Mouse (Mus musculus): ENCODE results near the gene Fhit. TPM values are rescaled to one million over a fixed set of nuclear protein-coding genes. Genes with fewer than 3 reads are reported as not detected.

The Fhit gene
- polyA plus RNA-seq (2015; fragmentation: Nextera tagmentation; extraction: Ambion mirVana) = 1.5 and 1.6 TPM in 2 replicates

DNA sequence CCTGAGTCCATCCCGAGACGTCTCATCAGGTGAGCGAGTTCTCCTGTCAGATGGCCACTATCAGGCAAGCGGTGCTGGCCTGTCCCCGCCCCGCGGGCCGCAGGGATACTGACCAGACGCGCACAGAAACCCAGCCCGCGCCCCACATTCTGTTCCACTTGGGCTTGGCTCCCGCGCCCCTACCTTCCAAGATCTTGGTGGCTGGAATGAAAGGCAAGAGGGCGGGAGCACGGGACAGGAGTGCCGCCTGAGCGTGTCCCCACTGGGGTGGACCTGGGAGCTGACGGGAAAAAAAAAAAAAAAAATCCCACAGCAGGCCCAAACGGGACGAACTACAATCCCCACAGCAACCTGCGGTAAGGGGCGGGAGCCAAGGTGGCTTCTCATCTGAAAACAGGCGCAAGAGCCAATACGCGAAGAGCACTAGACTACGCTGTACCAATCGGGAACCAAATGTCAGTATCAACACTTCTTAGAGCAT is at the start of gene Fhit:
Fhit (minus strand) TSS at position 285 of the 481 bp plus-strand sequence.
- Histone ChIP-seq H3K4me3 (replicated peaks) (peak within 1 kb of the TSS; percentile 60), H3K4me2 (peak within 1 kb of the TSS; percentile 73), H3K36me3 (no peaks in the 10 kb centered on the region), H3K9ac (peak within 1 kb of the TSS; percentile 50), H3K9me3 (replicated peaks) (no peaks in the 10 kb centered on the region), H3K27me3 (no peaks in the 10 kb centered on the region), H3K4me1 (replicated peaks) (0 out of 2 replicates have a peak, but pooled peaks cover 5% of the 10 kb centered on the region), H3K27ac (no peak within 1 kb of the TSS)
- under 1% methylated on average over 28 of the region's 28 CpGs for WGBS (ENCODE audit: insufficient replicate concordance)
- DNase-seq (peak; percentile 31), ATAC-seq (ENCODE audit: low read depth) (peak; percentile 94)

DNA sequence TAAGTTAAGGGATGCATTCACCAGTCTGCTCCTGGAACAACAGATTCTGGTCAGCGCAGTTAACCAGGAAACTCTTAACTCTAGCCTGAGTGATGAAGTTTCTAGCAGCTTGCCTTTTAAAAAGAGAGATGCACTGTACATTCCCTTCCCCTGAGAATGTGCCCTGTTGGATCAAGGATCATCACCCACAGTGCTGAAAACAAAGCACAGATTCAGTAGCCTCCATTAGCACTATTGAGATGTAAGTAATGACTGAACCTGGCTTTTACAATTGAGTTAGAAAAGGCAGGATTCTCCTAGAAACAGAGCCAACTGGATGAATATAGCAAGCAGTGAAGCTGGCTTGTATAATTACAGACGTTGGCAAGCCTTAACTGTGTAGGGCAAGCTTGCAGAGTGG is 45.0 kb upstream of the Fhit start:
- ATAC-seq (ENCODE audit: low read depth) = no peak
- H3K4me2 ChIP-seq = no peak overlapping the region
- H3K36me3 ChIP-seq = no peaks in the 10 kb centered on the region
- H3K9me3 ChIP-seq (replicated peaks) = no peaks in the 10 kb centered on the region
- H3K4me1 ChIP-seq (replicated peaks) = no peaks in the 10 kb centered on the region
- no peak overlapping the region for H3K4me3 ChIP-seq (replicated peaks)
- DNase-seq = no peak
- H3K27me3 ChIP-seq = no peaks in the 10 kb centered on the region
- no peak overlapping the region for H3K9ac ChIP-seq
- no peak overlapping the region for H3K27ac ChIP-seq
- WGBS (ENCODE audit: insufficient replicate concordance) = 48% methylated on average over 2 of the region's 2 CpGs

DNA sequence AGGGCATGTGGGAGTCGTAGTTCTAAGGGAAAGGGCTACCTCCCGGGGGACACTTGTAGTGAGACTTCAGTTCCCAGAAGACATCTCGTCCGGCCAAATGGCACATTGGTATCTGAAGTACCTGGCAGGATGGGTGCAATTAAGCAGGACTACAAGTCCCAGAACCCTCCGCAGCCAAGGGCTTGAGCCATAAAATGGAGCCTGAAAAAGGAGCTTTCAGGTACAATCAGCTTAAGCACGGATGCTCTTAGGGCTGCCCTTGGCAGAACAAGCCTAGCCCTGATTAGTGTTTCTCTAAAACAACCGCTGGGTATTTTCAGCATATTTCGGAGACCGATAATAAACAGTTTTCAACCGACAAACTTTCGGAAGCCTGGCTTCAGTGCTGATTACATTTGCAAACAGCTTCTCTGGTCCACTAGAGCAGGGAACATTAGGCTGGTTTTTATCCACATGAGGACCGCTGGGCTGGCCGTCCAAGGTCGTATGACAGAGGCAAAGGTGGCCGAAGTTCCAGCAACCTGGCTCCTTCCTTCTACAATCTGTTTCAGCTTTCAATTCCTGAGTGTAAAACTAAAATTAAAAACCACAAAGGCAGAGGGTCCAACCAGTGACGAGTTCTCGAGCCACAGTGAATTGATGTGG is 907 bp downstream of the Fhit start:
- no peaks in the 10 kb centered on the region for H3K9me3 ChIP-seq (replicated peaks)
- peak overlapping the region; percentile 50; the same call in 1 of the 2 replicates for H3K9ac ChIP-seq
- H3K27me3 ChIP-seq = no peaks in the 10 kb centered on the region
- ATAC-seq (ENCODE audit: low read depth) (peak; percentile 60), DNase-seq (no peak)
- H3K36me3 ChIP-seq = no peaks in the 10 kb centered on the region
- 7% methylated on average over 17 of the region's 17 CpGs for WGBS (ENCODE audit: insufficient replicate concordance)
- H3K27ac ChIP-seq = no peak overlapping the region
- H3K4me3 ChIP-seq (replicated peaks) = peak overlapping the region; percentile 60
- H3K4me1 ChIP-seq (replicated peaks) = 0 out of 2 replicates have a peak, but pooled peaks cover 5% of the 10 kb centered on the region
- H3K4me2 ChIP-seq = peak overlapping the region; percentile 73

DNA sequence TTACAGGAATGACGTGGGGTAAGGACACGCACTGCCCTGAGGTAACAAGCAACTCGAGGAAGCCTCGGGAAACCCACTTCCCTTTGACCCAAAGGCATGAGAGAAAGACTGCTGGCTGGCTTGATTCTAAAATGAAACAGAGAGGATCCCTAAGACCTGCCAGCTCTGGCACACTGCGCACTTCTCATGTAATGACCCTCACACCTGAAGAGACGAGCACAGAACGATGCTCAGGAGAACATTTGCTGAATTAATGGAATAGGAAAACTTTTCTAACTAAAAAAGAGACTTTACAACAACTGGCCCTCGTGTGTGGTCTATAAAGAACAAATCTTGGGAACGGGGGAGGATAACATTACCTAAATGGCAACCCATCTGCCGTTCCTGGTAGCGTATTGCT is 2.2 kb downstream of the Fhit start:
- 0 out of 2 replicates have a peak, but pooled peaks cover 5% of the 10 kb centered on the region for H3K4me1 ChIP-seq (replicated peaks)
- H3K27me3 ChIP-seq = no peaks in the 10 kb centered on the region
- no peak overlapping the region for H3K4me3 ChIP-seq (replicated peaks)
- 70% methylated on average over 11 of the region's 11 CpGs for WGBS (ENCODE audit: insufficient replicate concordance)
- H3K36me3 ChIP-seq = no peaks in the 10 kb centered on the region
- no peak overlapping the region for H3K4me2 ChIP-seq
- no peaks in the 10 kb centered on the region for H3K9me3 ChIP-seq (replicated peaks)
- no peak overlapping the region for H3K27ac ChIP-seq
- DNase-seq (no peak), ATAC-seq (ENCODE audit: low read depth) (no peak)
- no peak overlapping the region for H3K9ac ChIP-seq

DNA sequence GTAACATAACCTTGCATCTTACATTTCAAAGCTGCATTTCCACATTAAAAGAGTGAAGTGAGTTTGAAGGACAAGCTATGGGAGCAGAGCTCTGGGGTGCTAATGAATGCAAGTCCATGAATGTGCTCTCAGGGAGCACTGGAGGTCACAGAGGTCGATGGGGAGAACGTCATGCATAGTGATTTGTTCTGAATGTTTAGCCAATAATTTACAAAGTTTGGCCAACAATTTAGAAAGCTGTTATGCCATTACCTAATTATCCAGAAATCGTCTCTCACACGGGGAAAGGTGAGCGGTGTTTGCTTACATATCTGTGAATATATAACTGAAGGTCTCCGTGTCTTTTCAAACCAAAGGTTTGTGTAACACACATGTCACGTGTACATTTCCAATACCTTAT is 2.8 kb downstream of the Fhit start:
- Histone ChIP-seq H3K9me3 (replicated peaks) (no peaks in the 10 kb centered on the region), H3K4me3 (replicated peaks) (no peak overlapping the region), H3K4me2 (no peak overlapping the region), H3K9ac (no peak overlapping the region), H3K27ac (no peak overlapping the region), H3K36me3 (no peaks in the 10 kb centered on the region), H3K4me1 (replicated peaks) (0 out of 2 replicates have a peak, but pooled peaks cover 5% of the 10 kb centered on the region), H3K27me3 (no peaks in the 10 kb centered on the region)
- DNase-seq (no peak), ATAC-seq (ENCODE audit: low read depth) (no peak)
- WGBS (ENCODE audit: insufficient replicate concordance) = 75% methylated on average over 7 of the region's 7 CpGs

DNA sequence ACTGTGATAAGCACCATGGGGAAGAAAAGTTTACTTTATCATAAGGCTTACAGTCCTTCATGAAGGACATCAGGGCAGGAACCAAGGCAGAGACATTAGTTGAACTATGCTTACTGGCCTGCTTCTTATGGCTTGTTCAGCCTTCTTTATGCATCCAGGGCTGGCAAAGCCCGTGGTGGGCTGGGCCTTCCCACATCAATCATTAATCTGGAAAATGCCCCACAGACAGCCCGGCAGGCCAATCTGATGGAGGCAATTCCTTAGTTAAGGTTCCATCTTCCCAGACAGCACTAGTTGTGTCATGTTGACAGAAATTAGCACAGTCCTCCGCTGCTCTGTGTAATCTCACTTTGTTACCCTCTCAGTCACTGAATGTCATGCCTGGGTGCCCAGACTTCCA is 4.1 kb downstream of the Fhit start:
- Histone ChIP-seq H3K4me1 (replicated peaks) (0 out of 2 replicates have a peak, but pooled peaks cover 5% of the 10 kb centered on the region), H3K9me3 (replicated peaks) (no peaks in the 10 kb centered on the region), H3K9ac (no peak overlapping the region), H3K4me2 (no peak overlapping the region), H3K36me3 (no peaks in the 10 kb centered on the region), H3K27ac (no peak overlapping the region), H3K4me3 (replicated peaks) (no peak overlapping the region), H3K27me3 (no peaks in the 10 kb centered on the region)
- no peak for ATAC-seq (ENCODE audit: low read depth)
- WGBS (ENCODE audit: insufficient replicate concordance) = 68% methylated on average over 3 of the region's 3 CpGs
- no peak for DNase-seq

DNA sequence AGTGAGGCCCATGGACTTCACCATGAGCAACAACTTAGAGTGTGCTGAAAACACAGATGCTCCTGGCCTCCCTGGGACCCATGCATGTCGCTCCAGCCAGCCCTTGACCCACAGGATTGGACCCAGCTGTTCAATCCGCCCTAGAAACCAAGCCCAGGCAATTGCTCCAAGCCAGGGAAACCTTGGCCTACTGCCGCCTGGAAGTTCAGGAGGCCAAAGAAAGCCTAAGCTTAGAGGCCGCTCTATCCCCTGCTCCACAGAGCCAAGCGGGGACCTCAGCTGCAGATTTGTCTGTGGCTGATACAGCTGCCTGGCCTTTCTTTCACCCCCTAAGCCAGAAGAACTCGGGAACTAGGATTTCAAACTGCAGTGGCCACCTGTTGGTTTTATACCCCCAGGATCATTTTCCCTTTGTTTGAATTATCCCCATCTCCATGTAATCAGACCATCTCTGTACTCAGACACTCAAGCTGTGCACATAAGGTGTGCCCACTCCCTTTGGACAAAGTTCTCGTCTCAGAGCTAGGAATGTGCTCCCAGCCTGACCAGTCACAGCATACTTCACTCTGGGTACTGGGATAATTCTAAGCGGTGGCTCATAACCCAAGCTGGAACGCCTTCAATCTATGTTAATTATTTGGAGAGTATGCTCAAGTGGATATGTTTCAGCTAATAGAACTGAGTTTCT is 10.1 kb downstream of the Fhit start:
- H3K4me1 ChIP-seq (replicated peaks) = no peaks in the 10 kb centered on the region

DNA sequence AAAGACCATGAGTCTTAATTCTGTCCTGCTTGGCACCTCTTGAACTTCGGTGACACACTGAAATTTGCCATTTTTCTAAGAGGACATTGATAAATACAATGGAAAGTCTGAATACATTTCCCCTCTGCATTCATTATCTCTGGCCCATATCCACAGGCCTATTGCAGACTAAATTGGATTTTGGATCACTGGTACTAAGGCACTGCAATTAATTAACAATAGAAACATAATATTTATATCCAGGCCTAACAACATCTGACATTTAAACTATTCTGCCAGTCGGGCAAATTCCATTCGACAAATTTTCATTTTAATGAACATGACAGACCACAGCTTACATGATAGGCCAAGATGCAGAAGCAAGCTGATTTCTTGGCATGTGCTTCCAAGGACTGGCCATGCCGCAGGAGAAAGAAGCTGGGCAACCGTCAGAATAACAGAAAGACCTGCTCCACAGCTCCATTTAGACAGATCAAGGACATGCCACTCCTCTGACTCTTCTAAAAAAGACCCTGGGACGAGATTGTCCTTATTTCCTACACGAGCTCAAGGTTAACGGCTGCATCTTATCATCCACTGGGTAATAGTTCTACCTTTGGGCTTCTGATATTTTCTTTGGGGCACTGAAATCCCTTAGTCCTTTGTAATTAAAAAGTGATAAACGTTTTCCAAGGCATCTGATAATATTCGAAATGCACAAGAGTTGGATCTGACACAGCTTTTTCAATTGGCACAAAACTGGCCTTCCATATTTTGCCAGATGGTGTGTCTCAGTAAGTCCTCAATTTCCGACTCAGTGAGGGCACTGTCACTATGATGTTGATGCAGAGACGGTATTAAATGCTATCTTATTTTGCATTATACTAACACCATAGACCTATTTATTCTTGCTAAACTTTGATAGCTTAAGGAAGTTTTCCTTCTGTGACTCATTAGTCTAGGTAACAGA is 27.8 kb downstream of the Fhit start:
- WGBS (ENCODE audit: insufficient replicate concordance) = 64% methylated on average over 12 of the region's 12 CpGs
- H3K36me3 ChIP-seq = no peaks in the 10 kb centered on the region
- no peak overlapping the region for H3K9ac ChIP-seq
- no peak overlapping the region for H3K27ac ChIP-seq
- H3K4me3 ChIP-seq (replicated peaks) = no peak overlapping the region
- no peaks in the 10 kb centered on the region for H3K9me3 ChIP-seq (replicated peaks)
- DNase-seq = no peak
- no peaks in the 10 kb centered on the region for H3K27me3 ChIP-seq
- H3K4me2 ChIP-seq = no peak overlapping the region
- no peak for ATAC-seq (ENCODE audit: low read depth)
- H3K4me1 ChIP-seq (replicated peaks) = no peaks in the 10 kb centered on the region

More for the DNA sequence above, 10.1 kb downstream of the Fhit start:
- DNase-seq (no peak), ATAC-seq (ENCODE audit: low read depth) (no peak)
- H3K27ac ChIP-seq = no peak overlapping the region
- H3K9me3 ChIP-seq (replicated peaks) = no peaks in the 10 kb centered on the region
- 64% methylated on average over 9 of the region's 9 CpGs for WGBS (ENCODE audit: insufficient replicate concordance)
- no peak overlapping the region for H3K4me2 ChIP-seq
- no peaks in the 10 kb centered on the region for H3K27me3 ChIP-seq
- no peak overlapping the region for H3K9ac ChIP-seq
- no peaks in the 10 kb centered on the region for H3K36me3 ChIP-seq
- no peak overlapping the region for H3K4me3 ChIP-seq (replicated peaks)

DNA sequence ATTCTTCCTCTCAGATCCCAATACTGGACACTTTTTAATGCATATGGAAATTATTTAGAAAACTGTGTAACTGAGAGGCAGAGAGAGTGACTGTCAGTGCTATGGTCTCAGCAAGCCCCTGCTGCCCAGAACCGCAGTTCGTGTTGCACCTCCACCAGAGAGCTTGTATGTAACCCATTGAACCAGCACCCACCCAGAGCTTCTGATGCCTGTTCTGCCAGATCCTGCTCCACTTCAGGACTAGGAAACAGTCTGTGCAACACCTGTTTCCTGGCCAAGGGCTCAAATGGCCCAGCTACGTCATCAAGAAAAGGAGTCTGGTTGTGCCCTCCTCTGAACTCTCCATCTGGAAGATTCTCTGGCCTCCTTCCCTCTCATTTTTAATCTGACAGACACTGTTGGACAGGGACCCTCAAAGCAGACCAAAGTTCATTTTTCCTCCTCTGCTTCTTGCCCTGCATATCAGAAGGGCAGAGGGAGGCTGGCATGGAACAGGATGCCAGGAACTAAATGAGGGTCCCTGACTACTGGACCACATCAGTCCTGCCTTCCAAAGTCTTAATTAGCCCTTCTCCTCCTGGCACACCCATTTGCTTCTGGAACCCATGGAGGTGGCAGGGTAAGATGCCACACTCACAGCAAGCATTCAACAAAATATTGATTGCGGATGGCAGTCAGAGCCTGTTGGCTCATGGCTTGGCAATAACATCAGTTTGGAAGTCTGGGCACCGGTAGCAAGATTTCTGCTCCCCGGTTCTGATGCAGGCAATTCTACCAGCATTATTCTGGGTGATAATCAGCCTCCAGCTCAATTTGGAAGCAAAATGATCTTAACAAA is 29.0 kb downstream of the Fhit start:
- DNase-seq (no peak), ATAC-seq (ENCODE audit: low read depth) (no peak)
- 76% methylated on average over 6 of the region's 6 CpGs for WGBS (ENCODE audit: insufficient replicate concordance)
- Histone ChIP-seq H3K9ac (no peak overlapping the region), H3K9me3 (replicated peaks) (no peaks in the 10 kb centered on the region), H3K36me3 (no peaks in the 10 kb centered on the region), H3K27me3 (no peaks in the 10 kb centered on the region), H3K4me1 (replicated peaks) (no peaks in the 10 kb centered on the region), H3K27ac (no peak overlapping the region), H3K4me3 (replicated peaks) (no peak overlapping the region), H3K4me2 (no peak overlapping the region)

DNA sequence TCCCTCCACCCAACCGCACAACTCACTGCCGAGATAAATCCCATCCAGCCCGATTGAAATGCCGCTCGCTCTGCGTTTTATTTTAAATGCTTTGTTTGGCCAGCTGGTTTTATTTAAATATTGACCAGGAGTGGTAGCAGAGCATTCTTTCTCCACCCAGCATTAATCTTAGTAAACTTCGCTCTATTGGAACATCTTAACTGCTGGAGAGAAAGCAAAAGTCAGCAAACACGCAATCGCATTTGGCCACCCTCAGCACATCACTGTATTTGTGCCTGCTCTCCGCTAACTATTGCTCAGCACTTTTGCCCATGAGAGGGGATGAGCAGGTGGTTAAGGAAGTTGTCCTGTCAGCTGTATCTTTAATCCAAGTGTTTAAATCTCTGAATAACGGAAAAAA is 36.7 kb downstream of the Fhit start:
- no peak overlapping the region for H3K4me2 ChIP-seq
- DNase-seq = no peak
- H3K4me1 ChIP-seq (replicated peaks) = no peaks in the 10 kb centered on the region
- no peak overlapping the region for H3K9ac ChIP-seq
- 71% methylated on average over 11 of the region's 11 CpGs for WGBS (ENCODE audit: insufficient replicate concordance)
- no peak for ATAC-seq (ENCODE audit: low read depth)
- no peaks in the 10 kb centered on the region for H3K27me3 ChIP-seq
- H3K4me3 ChIP-seq (replicated peaks) = no peak overlapping the region
- no peak overlapping the region for H3K27ac ChIP-seq
- H3K9me3 ChIP-seq (replicated peaks) = no peaks in the 10 kb centered on the region
- no peaks in the 10 kb centered on the region for H3K36me3 ChIP-seq
